Mouse (Mus musculus): Measurements from ENCODE around the gene Rpl36. TPM values are rescaled to one million over a fixed set of nuclear protein-coding genes. Genes with fewer than 3 reads are reported as not detected.

Rpl36 gene
- 1,643 and 1,764 TPM in 2 replicates for polyA plus RNA-seq (2015; fragmentation: Nextera tagmentation; extraction: Ambion mirVana)

DNA sequence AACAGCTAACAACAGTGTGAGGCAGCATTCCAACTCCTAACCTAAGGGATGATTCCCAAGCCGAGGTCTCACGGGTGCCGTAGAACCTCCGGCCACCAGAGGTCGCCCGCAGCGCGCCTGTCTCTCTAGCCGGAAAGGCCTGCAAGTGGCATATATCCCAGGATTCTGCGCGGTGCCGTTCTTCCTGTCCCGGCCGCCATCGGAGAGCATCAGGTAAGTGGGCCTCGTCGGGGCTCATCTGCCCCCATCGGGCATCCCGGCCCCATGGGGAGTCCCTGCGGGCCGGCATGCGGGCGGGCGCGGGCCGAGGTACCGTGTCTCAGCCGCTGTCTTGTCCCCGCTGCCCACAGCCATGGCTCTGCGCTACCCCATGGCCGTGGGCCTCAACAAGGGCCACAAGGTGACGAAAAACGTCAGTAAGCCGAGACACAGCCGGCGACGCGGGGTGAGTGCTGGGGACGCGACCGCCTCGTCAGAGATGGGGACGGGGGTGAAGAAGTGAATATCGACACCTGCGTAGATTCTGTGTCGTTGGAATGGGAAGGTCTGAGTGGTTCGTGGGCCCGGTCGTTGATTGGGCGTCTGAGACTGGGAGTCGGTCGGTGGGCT is at the start of gene Rpl36:
TSS of gene Rpl36 (plus strand) at position 181 of the 609 bp plus-strand sequence.
- ATAC-seq, result peak; percentile 61

DNA sequence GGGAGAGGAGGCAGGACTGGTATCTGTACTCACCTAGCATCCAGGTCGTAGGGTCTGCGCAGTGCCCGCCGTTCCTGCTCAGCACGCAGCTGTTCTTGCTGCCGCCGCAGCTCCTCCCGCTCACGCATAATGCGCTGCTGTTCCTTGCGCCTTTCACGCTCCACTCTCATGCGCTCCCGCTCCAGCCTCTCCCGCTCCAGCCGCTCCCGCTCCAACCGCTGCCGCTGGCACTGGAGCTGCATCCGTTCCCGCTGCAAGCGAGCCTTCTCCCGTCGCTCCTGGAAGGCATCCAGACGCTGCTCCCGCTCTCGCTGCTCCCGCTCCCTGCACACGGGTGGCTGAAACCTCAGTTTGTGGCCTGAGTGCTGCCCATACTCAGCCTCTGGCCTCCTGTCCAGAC is 46.9 kb upstream of the Rpl36 start:
- no peak overlapping the region for H3K4me2 ChIP-seq (replicated peaks; ENCODE audit: low read depth, low read length)
- no peak for DNase-seq (ENCODE audit: low spot score)
- no peaks in the 10 kb centered on the region for H3K27me3 ChIP-seq (replicated peaks; ENCODE audit: insufficient read depth, low read length)
- WGBS, result 91% methylated on average over 29 of the region's 29 CpGs
- peaks cover 75% of the 10 kb centered on the region for H3K36me3 ChIP-seq (ENCODE audit: insufficient read depth, low read length)
- no peaks in the 10 kb centered on the region for H3K9me3 ChIP-seq (ENCODE audit: low read length)
- H3K9ac ChIP-seq (replicated peaks; ENCODE audit: low read depth), result no peak overlapping the region
- TF ChIP-seq EP300 (IDR thresholded peaks at IDR 0.05), result no peak
- TF ChIP-seq CTCF (IDR thresholded peaks at IDR 0.05), result no peak
- H3K27ac ChIP-seq (ENCODE audit: low read length), result no peak overlapping the region
- no peaks in the 10 kb centered on the region for H3K4me1 ChIP-seq (ENCODE audit: insufficient read depth, low read depth, low read length)
- ATAC-seq, result no peak
- H3K4me3 ChIP-seq (ENCODE audit: low read depth, low read length), result no peak overlapping the region

More for the DNA sequence above, at the start of gene Rpl36:
- peak within 1 kb of the TSS; percentile 90 for H3K27ac ChIP-seq (ENCODE audit: low read length)
- DNase-seq (ENCODE audit: low spot score), result peak; percentile 95
- TF ChIP-seq EP300 (IDR thresholded peaks at IDR 0.05), result peak; percentile 29; the same call in 1 of the 2 replicates
- TF ChIP-seq CTCF (IDR thresholded peaks at IDR 0.05), result peak; percentile 98
- under 1% methylated on average over 52 of the region's 52 CpGs for WGBS
- peak within 1 kb of the TSS; percentile 65 for H3K4me3 ChIP-seq (ENCODE audit: low read depth, low read length)
- peak within 1 kb of the TSS; percentile 72 for H3K9ac ChIP-seq (replicated peaks; ENCODE audit: low read depth)
- H3K4me2 ChIP-seq (replicated peaks; ENCODE audit: low read depth, low read length), result peak within 1 kb of the TSS; percentile 74
- peaks cover 14% of the 10 kb centered on the region for H3K4me1 ChIP-seq (ENCODE audit: insufficient read depth, low read depth, low read length)
- peaks cover 5% of the 10 kb centered on the region; the same call in 1 of the 2 replicates for H3K36me3 ChIP-seq (ENCODE audit: insufficient read depth, low read length)
- H3K9me3 ChIP-seq (ENCODE audit: low read length), result no peaks in the 10 kb centered on the region
- no peaks in the 10 kb centered on the region for H3K27me3 ChIP-seq (replicated peaks; ENCODE audit: insufficient read depth, low read length)

GRCm38 (mm10) chr17:56566918-56567317 is 46.3 kb upstream of the Rpl36 start:
- Histone ChIP-seq H3K9me3 (ENCODE audit: low read length) (no peaks in the 10 kb centered on the region), H3K4me3 (ENCODE audit: low read depth, low read length) (no peak overlapping the region), H3K27ac (ENCODE audit: low read length) (no peak overlapping the region), H3K36me3 (ENCODE audit: insufficient read depth, low read length) (peaks cover 74% of the 10 kb centered on the region), H3K27me3 (replicated peaks; ENCODE audit: insufficient read depth, low read length) (no peaks in the 10 kb centered on the region), H3K4me1 (ENCODE audit: insufficient read depth, low read depth, low read length) (no peaks in the 10 kb centered on the region), H3K4me2 (replicated peaks; ENCODE audit: low read depth, low read length) (no peak overlapping the region), H3K9ac (replicated peaks; ENCODE audit: low read depth) (no peak overlapping the region)
- TF ChIP-seq EP300 (IDR thresholded peaks at IDR 0.05) (no peak), CTCF (IDR thresholded peaks at IDR 0.05) (no peak)
- 85% methylated on average over 5 of the region's 5 CpGs for WGBS
- no peak for DNase-seq (ENCODE audit: low spot score)
- ATAC-seq, result no peak

GRCm38 (mm10) chr17:56567370-56567769 is 45.8 kb upstream of the Rpl36 start:
- ATAC-seq, result no peak
- TF ChIP-seq CTCF (IDR thresholded peaks at IDR 0.05) (no peak), EP300 (IDR thresholded peaks at IDR 0.05) (no peak)
- H3K9me3 ChIP-seq (ENCODE audit: low read length), result no peaks in the 10 kb centered on the region
- peaks cover 73% of the 10 kb centered on the region for H3K36me3 ChIP-seq (ENCODE audit: insufficient read depth, low read length)
- no peaks in the 10 kb centered on the region for H3K4me1 ChIP-seq (ENCODE audit: insufficient read depth, low read depth, low read length)
- no peak overlapping the region for H3K4me2 ChIP-seq (replicated peaks; ENCODE audit: low read depth, low read length)
- 88% methylated on average over 4 of the region's 4 CpGs for WGBS
- H3K4me3 ChIP-seq (ENCODE audit: low read depth, low read length), result no peak overlapping the region
- no peaks in the 10 kb centered on the region for H3K27me3 ChIP-seq (replicated peaks; ENCODE audit: insufficient read depth, low read length)
- no peak for DNase-seq (ENCODE audit: low spot score)
- no peak overlapping the region for H3K9ac ChIP-seq (replicated peaks; ENCODE audit: low read depth)
- H3K27ac ChIP-seq (ENCODE audit: low read length), result no peak overlapping the region

GRCm38 (mm10) chr17:56570287-56570686 is 42.9 kb upstream of the Rpl36 start:
- Histone ChIP-seq H3K27me3 (replicated peaks; ENCODE audit: insufficient read depth, low read length) (no peaks in the 10 kb centered on the region), H3K9ac (replicated peaks; ENCODE audit: low read depth) (no peak overlapping the region), H3K27ac (ENCODE audit: low read length) (no peak overlapping the region), H3K4me1 (ENCODE audit: insufficient read depth, low read depth, low read length) (no peaks in the 10 kb centered on the region), H3K4me3 (ENCODE audit: low read depth, low read length) (no peak overlapping the region), H3K9me3 (ENCODE audit: low read length) (no peaks in the 10 kb centered on the region), H3K4me2 (replicated peaks; ENCODE audit: low read depth, low read length) (no peak overlapping the region), H3K36me3 (ENCODE audit: insufficient read depth, low read length) (peaks cover 62% of the 10 kb centered on the region)
- TF ChIP-seq EP300 (IDR thresholded peaks at IDR 0.05) (no peak), CTCF (IDR thresholded peaks at IDR 0.05) (no peak)
- ATAC-seq (no peak), DNase-seq (ENCODE audit: low spot score) (no peak)
- 86% methylated on average over 4 of the region's 4 CpGs for WGBS

GRCm38 (mm10) chr17:56572154-56572553 is 41.1 kb upstream of the Rpl36 start:
- 45% methylated on average over 1 of the region's 1 CpGs for WGBS
- Histone ChIP-seq H3K36me3 (ENCODE audit: insufficient read depth, low read length) (peaks cover 56% of the 10 kb centered on the region), H3K4me3 (ENCODE audit: low read depth, low read length) (no peak overlapping the region), H3K27ac (ENCODE audit: low read length) (no peak overlapping the region), H3K9me3 (ENCODE audit: low read length) (no peaks in the 10 kb centered on the region), H3K4me2 (replicated peaks; ENCODE audit: low read depth, low read length) (no peak overlapping the region), H3K9ac (replicated peaks; ENCODE audit: low read depth) (no peak overlapping the region), H3K27me3 (replicated peaks; ENCODE audit: insufficient read depth, low read length) (no peaks in the 10 kb centered on the region), H3K4me1 (ENCODE audit: insufficient read depth, low read depth, low read length) (no peaks in the 10 kb centered on the region)
- TF ChIP-seq EP300 (IDR thresholded peaks at IDR 0.05), result no peak
- no peak for TF ChIP-seq CTCF (IDR thresholded peaks at IDR 0.05)
- ATAC-seq (no peak), DNase-seq (ENCODE audit: low spot score) (no peak)

Data from lung, postnatal 0 days (tissue).